Mouse (Mus musculus): Measurements from ENCODE around the gene Cct8l1.

Cct8l1 gene

GRCm38 (mm10) chr5:25515767-25516166 is at the start of gene Cct8l1:
Gene Cct8l1, plus strand, starts transcription at chr5:25516067.
- no peak for DNase-seq (ENCODE audit: low spot score)

- DNase-seq (ENCODE audit: low spot score): no peak
Measured at GRCm38 (mm10) chr5:25472070-25472469, 43.8 kb upstream of the Cct8l1 start.

- DNase-seq (ENCODE audit: low spot score): no peak
Measured at GRCm38 (mm10) chr5:25475789-25476188, 40.1 kb upstream of the Cct8l1 start.

- DNase-seq (ENCODE audit: low spot score): no peak
Measured at GRCm38 (mm10) chr5:25478863-25479262, 37.0 kb upstream of the Cct8l1 start.

- no peak for DNase-seq (ENCODE audit: low spot score)
Measured at GRCm38 (mm10) chr5:25496652-25497051, 19.2 kb upstream of the Cct8l1 start.

- DNase-seq (ENCODE audit: low spot score): no peak
Measured at GRCm38 (mm10) chr5:25497369-25497719, 18.5 kb upstream of the Cct8l1 start.

GRCm38 (mm10) chr5:25497720-25498345 is 18.0 kb upstream of the Cct8l1 start:
- DNase-seq (ENCODE audit: low spot score): peak; percentile 63

GRCm38 (mm10) chr5:25498346-25498820 is 17.5 kb upstream of the Cct8l1 start, which contains the start of gene Kmt2c:
Gene Kmt2c, minus strand, starts transcription at chr5:25498783.
- peak; percentile 68 for DNase-seq (ENCODE audit: low spot score)

- DNase-seq (ENCODE audit: low spot score): no peak
Measured at GRCm38 (mm10) chr5:25498821-25499422, 16.9 kb upstream of the Cct8l1 start.

GRCm38 (mm10) chr5:25499423-25500398 is 16.2 kb upstream of the Cct8l1 start:
- peak; percentile 94 for DNase-seq (ENCODE audit: low spot score)

GRCm38 (mm10) chr5:25500686-25501085 is 15.2 kb upstream of the Cct8l1 start:
- no peak for DNase-seq (ENCODE audit: low spot score)

GRCm38 (mm10) chr5:25506041-25506440 is 9.8 kb upstream of the Cct8l1 start:
- DNase-seq (ENCODE audit: low spot score): no peak

GRCm38 (mm10) chr5:25516301-25516895 is 531 bp downstream of the Cct8l1 start:
- DNase-seq (ENCODE audit: low spot score): no peak

- DNase-seq (ENCODE audit: low spot score): no peak
Measured at GRCm38 (mm10) chr5:25517550-25517949, 1.7 kb downstream of the Cct8l1 start.

- no peak for DNase-seq (ENCODE audit: low spot score)
Measured at GRCm38 (mm10) chr5:25519820-25520219, 4.0 kb downstream of the Cct8l1 start.

GRCm38 (mm10) chr5:25521461-25521860 is 5.6 kb downstream of the Cct8l1 start:
- no peak for DNase-seq (ENCODE audit: low spot score)

GRCm38 (mm10) chr5:25526116-25526515 is 10.2 kb downstream of the Cct8l1 start:
- no peak for DNase-seq (ENCODE audit: low spot score)

- no peak for DNase-seq (ENCODE audit: low spot score)
Measured at GRCm38 (mm10) chr5:25526926-25527325, 11.1 kb downstream of the Cct8l1 start.

- DNase-seq (ENCODE audit: low spot score): no peak
Measured at GRCm38 (mm10) chr5:25527971-25528370, 12.1 kb downstream of the Cct8l1 start.

GRCm38 (mm10) chr5:25528851-25529528 is 13.1 kb downstream of the Cct8l1 start:
- DNase-seq (ENCODE audit: low spot score): no peak
